Mouse (Mus musculus) macrophage (primary cell): ENCODE measurements around the gene Tnrc6a. TPM values are rescaled to one million over a fixed set of nuclear protein-coding genes. Genes with fewer than 3 reads are reported as not detected.
"Not testable (repeated sequence)": the region's sequence is repeated elsewhere in the genome, so short reads cannot be mapped to it uniquely, and the experiment has no call there.

Experiments
- H3K27ac ChIP-seq: fragments of 350-480 bp; formaldehyde crosslinking; 2 replicates; pipeline ENCODE4 v1.9.0; 2021
- H3K36me3 ChIP-seq: fragments of 350-480 bp; formaldehyde crosslinking; 2 replicates; pipeline ENCODE4 v1.9.0; 2021; ENCODE audit errors: inconsistent target
- H3K4me3 ChIP-seq: fragments of 350-480 bp; formaldehyde crosslinking; 2 replicates; pipeline ENCODE4 v1.9.0; 2021; ENCODE audit errors: inconsistent target
- H3K79me2 ChIP-seq: fragments of 350-480 bp; formaldehyde crosslinking; 2 replicates; pipeline ENCODE4 v1.9.0; 2021; ENCODE audit errors: inconsistent target
- WGBS: methylation state at CpG from one replicate; pipeline ENCODE4 v1.1.7; 2026; ENCODE audit warnings: inconsistent platforms; ENCODE audit not compliant: missing documents; 5-methylcytosine and 5-hydroxymethylcytosine counted together
- polyA plus RNA-seq: library from polyadenylated mRNA; stranded (reverse); fragments of 250-400 nt; gene quantifications from 3 replicates; pipeline ENCODE4 v1.2.4, GENCODE M21; 2018; ENCODE audit warnings: inconsistent platforms
- total RNA-seq, 78 experiments: library from RNA; depleted of rRNA; stranded (reverse); fragments of 250-400 nt; gene quantifications; 1 replicate in 9 of 78; 2 replicates in 24 of 78; 3 replicates in 43 of 78; 4 replicates in 2 of 78; pipeline ENCODE4 v1.2.4; 2018; ENCODE audit warnings: inconsistent platforms in 56 of 78

The Tnrc6a gene
- total RNA-seq (2018; cell fraction: chromatin; rRNA removed) = 100 to 1,000 TPM; 104 to 265 (median 210) TPM
- total RNA-seq (2018; cell fraction: cytosol; rRNA removed) = 10 to 100 TPM; 16.6 to 35.7 (median 26.2) TPM
- total RNA-seq (2018; cell fraction: nucleus; rRNA removed) = 100 to 1,000 TPM in 15 of 26 experiments, 10 to 100 TPM in 11; 57.3 to 182 (median 106) TPM
- 25.7 to 28.4 TPM (median 27.9 TPM) in 3 replicates for polyA plus RNA-seq

GRCm38 (mm10) chr7:123123665-123124298 lies at the start of gene Tnrc6a:
Tnrc6a (plus strand) TSS chr7:123123885.
- WGBS = 1% methylated on average over 54 of the region's 55 CpGs
- H3K36me3 ChIP-seq = no peaks in the 10 kb centered on the region
- peak within 1 kb of the TSS; percentile 64 for H3K4me3 ChIP-seq
- H3K79me2 ChIP-seq = peaks cover 44% of the 10 kb centered on the region
- H3K27ac ChIP-seq = peak within 1 kb of the TSS; percentile 70

GRCm38 (mm10) chr7:123082236-123082635 lies 41.4 kb upstream of the Tnrc6a start:
- Histone ChIP-seq H3K27ac (peak overlapping the region; percentile 77), H3K79me2 (no peaks in the 10 kb centered on the region), H3K36me3 (no peaks in the 10 kb centered on the region), H3K4me3 (no peak overlapping the region)
- WGBS = 28% methylated on average over 4 of the region's 4 CpGs

- Histone ChIP-seq H3K27ac (peak overlapping the region; percentile 77), H3K4me3 (no peak overlapping the region), H3K36me3 (no peaks in the 10 kb centered on the region), H3K79me2 (no peaks in the 10 kb centered on the region)
- 57% methylated on average over 12 of the region's 12 CpGs for WGBS
Measured at GRCm38 (mm10) chr7:123083441-123084123, 40.1 kb upstream of the Tnrc6a start.

GRCm38 (mm10) chr7:123084180-123084691 lies 39.4 kb upstream of the Tnrc6a start:
- Histone ChIP-seq H3K36me3 (no peaks in the 10 kb centered on the region), H3K4me3 (no peak overlapping the region), H3K79me2 (no peaks in the 10 kb centered on the region), H3K27ac (peak overlapping the region; percentile 77)
- WGBS = 12% methylated on average over 7 of the region's 7 CpGs

GRCm38 (mm10) chr7:123084708-123085107 lies 39.0 kb upstream of the Tnrc6a start:
- WGBS = 10% methylated on average over 13 of the region's 13 CpGs
- H3K36me3 ChIP-seq = no peaks in the 10 kb centered on the region
- H3K4me3 ChIP-seq = no peak overlapping the region
- no peaks in the 10 kb centered on the region for H3K79me2 ChIP-seq
- H3K27ac ChIP-seq = peak overlapping the region; percentile 77; the same call in 1 of the 2 replicates

- Histone ChIP-seq H3K4me3 (no peak overlapping the region), H3K79me2 (no peaks in the 10 kb centered on the region), H3K27ac (no peak overlapping the region), H3K36me3 (no peaks in the 10 kb centered on the region)
- 91% methylated on average over 4 of the region's 4 CpGs for WGBS
Measured at GRCm38 (mm10) chr7:123088920-123089319, 34.8 kb upstream of the Tnrc6a start.

GRCm38 (mm10) chr7:123096344-123097120 lies 27.2 kb upstream of the Tnrc6a start:
- H3K27ac ChIP-seq = no peak overlapping the region
- no peaks in the 10 kb centered on the region for H3K36me3 ChIP-seq
- H3K79me2 ChIP-seq = no peaks in the 10 kb centered on the region
- 98% methylated on average over 11 of the region's 12 CpGs for WGBS
- no peak overlapping the region for H3K4me3 ChIP-seq

GRCm38 (mm10) chr7:123097891-123098750 lies 25.6 kb upstream of the Tnrc6a start:
- WGBS = 84% methylated on average over 16 of the region's 16 CpGs
- no peaks in the 10 kb centered on the region for H3K79me2 ChIP-seq
- H3K36me3 ChIP-seq = no peaks in the 10 kb centered on the region
- H3K4me3 ChIP-seq = no peak overlapping the region
- H3K27ac ChIP-seq = no peak overlapping the region

GRCm38 (mm10) chr7:123101295-123101694 lies 22.4 kb upstream of the Tnrc6a start:
- H3K4me3 ChIP-seq = no peak overlapping the region
- H3K36me3 ChIP-seq = no peaks in the 10 kb centered on the region
- H3K79me2 ChIP-seq = no peaks in the 10 kb centered on the region
- H3K27ac ChIP-seq = no peak overlapping the region
- WGBS = 95% methylated on average over 3 of the region's 3 CpGs

- H3K4me3 ChIP-seq, H3K36me3 ChIP-seq, H3K79me2 ChIP-seq, H3K27ac ChIP-seq: not testable (repeated sequence)
- 90% methylated on average over 1 of the region's 1 CpGs for WGBS
Measured at GRCm38 (mm10) chr7:123105381-123105780, 18.3 kb upstream of the Tnrc6a start.

GRCm38 (mm10) chr7:123105906-123106305 lies 17.8 kb upstream of the Tnrc6a start:
- H3K4me3 ChIP-seq = no peak overlapping the region
- H3K27ac ChIP-seq = no peak overlapping the region
- H3K79me2 ChIP-seq = no peaks in the 10 kb centered on the region
- no peaks in the 10 kb centered on the region for H3K36me3 ChIP-seq
- 89% methylated on average over 1 of the region's 1 CpGs for WGBS

GRCm38 (mm10) chr7:123106326-123106725 lies 17.4 kb upstream of the Tnrc6a start:
- no peaks in the 10 kb centered on the region for H3K79me2 ChIP-seq
- 100% methylated on average over 2 of the region's 2 CpGs for WGBS
- no peak overlapping the region for H3K27ac ChIP-seq
- H3K36me3 ChIP-seq = no peaks in the 10 kb centered on the region
- H3K4me3 ChIP-seq = no peak overlapping the region

- 56% methylated on average over 11 of the region's 13 CpGs for WGBS
- Histone ChIP-seq H3K36me3 (no peaks in the 10 kb centered on the region), H3K4me3 (no peak overlapping the region), H3K27ac (peak overlapping the region; percentile 35), H3K79me2 (no peaks in the 10 kb centered on the region)
Measured at GRCm38 (mm10) chr7:123108058-123109055, 15.3 kb upstream of the Tnrc6a start.
